Mouse (Mus musculus) kidney, adult 2 months (tissue): Measurements from ENCODE around the gene Anxa4.

Experiments used
- CTCF ChIP-seq: fragments of 200-500 bp; conservative IDR thresholded peaks from 2 replicates; pipeline ENCODE4 v1.5.1; 2011; ENCODE audit warnings: low read depth, mild to moderate bottlenecking, control low read depth, low read length, moderate library complexity, mixed read lengths; ENCODE audit not compliant: insufficient read depth, insufficient read length
- POLR2A ChIP-seq: fragments of 200-500 bp; IDR thresholded peaks from one replicate; pipeline ENCODE4 v1.6.1; 2011; ENCODE audit warnings: low read depth, low read length, control low read depth

DNA sequence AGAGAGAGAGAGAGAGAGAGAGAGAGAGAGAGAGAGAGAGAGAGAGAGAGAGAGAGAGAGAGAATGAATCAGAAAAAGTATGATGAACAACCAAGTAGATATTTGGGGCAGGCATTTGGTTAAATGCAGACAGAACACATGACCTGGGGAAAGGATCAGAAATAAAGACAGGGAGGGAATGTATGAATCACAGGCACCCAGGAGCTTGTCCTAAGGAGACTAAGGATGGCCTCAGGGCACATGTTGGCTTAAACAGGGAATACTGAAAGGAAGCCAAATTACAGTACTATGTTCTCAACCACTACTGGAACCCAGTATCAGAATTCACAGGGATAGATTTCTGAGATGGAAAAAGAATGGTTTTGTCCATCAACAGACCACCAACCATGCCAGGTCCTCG is 106.4 kb downstream of the Anxa4 start:
- TF ChIP-seq POLR2A (no peak), CTCF (no peak)
